Mouse (Mus musculus): ENCODE measurements around the gene Nacc2.

GRCm38 (mm10) chr2:26024138-26025075, 98.6 kb downstream of the Nacc2 start:
- TF ChIP-seq EP300 (IDR thresholded peaks at IDR 0.05; ENCODE audit: insufficient read depth, low read depth, low read length): no peak
- peak; percentile 91 for TF ChIP-seq CTCF (IDR thresholded peaks at IDR 0.05)
